Mouse (Mus musculus): ENCODE results near the gene Unkl.

DNA sequence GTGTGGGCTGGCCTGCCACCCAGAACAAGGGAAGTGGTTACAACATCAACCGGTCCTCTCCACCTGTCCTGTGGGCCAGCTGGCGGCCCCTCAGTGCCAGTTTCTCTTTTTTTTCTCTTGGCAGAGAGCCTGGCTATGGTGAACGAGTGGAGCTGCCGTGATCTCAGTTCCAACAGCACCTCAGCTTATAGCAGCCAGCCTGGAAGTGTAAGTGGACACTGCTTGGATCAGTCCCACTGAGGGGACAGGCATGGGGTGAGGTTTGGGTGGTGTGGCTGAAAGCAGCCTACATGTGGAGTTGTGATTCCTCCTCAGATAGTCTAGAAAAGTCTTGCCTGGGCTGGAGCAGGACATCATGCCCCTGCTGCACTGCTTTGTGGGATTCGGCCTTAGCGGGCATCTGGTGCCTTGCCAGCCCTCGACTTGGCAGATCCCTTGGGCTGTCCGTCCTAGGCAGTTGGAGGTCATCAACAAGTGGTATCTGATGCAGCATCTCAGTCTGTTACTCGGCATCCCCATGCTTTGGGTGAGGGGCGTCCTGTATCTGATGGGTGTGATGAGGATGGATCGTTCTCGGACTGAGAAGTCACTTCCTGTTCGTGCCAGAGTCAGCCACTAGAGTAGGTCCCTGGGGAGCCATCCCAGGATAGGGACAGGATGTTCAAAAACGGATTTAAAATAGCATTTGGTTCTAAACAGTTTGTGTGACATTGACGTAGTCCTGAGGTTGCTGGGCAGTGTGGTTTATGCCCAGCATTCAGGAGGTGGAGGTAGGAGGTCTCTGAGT, 22.7 kb downstream of the Unkl start:
- TF ChIP-seq ZC3H11A (IDR thresholded peaks at IDR 0.05; ENCODE audit: borderline replicate concordance, low read depth, low read length) (no peak), MAFK (IDR thresholded peaks at IDR 0.05; ENCODE audit: insufficient read depth, low read depth, low read length) (no peak), ZNF384 (IDR thresholded peaks at IDR 0.05; ENCODE audit: low read depth, low read length) (no peak), CHD2 (IDR thresholded peaks at IDR 0.05; ENCODE audit: low read depth, low read length) (no peak), HCFC1 (IDR thresholded peaks at IDR 0.05; ENCODE audit: borderline replicate concordance, insufficient read depth, low read length) (no peak)

Measured in ES-E14 (cell line).